Mouse (Mus musculus) liver, embryonic 16.5 days (tissue): ENCODE measurements around the gene Dydc2. TPM values are rescaled to one million over a fixed set of nuclear protein-coding genes. Genes with fewer than 3 reads are reported as not detected.

ENCODE experiments used
- ATAC-seq: fragments of 200-750 bp; cut with Nextera tagmentation; 2 replicates; pipeline ENCODE4 v1.8.0; 2017; ENCODE audit warnings: low read depth, mild to moderate bottlenecking, moderate number of reproducible peaks, moderate library complexity
- H3K27ac ChIP-seq: fragments of 300-500 bp; sonication (generic); 2 replicates; pipeline ENCODE4 v1.5.1; 2014; ENCODE audit warnings: mild to moderate bottlenecking, low read length
- H3K27me3 ChIP-seq: fragments of 300-500 bp; sonication (generic); 2 replicates; pipeline ENCODE4 v1.6.1; 2014; ENCODE audit warnings: low read depth, low read length, mixed read lengths; ENCODE audit not compliant: control insufficient read depth, insufficient read depth
- H3K36me3 ChIP-seq: fragments of 300-500 bp; sonication (generic); 2 replicates; pipeline ENCODE4 v1.6.1; 2014; ENCODE audit warnings: mild to moderate bottlenecking; ENCODE audit not compliant: control insufficient read depth, insufficient read depth
- H3K4me1 ChIP-seq: fragments of 300-500 bp; sonication (generic); 2 replicates; pipeline ENCODE4 v1.6.1; 2014; ENCODE audit warnings: low read depth, low read length, mixed read lengths; ENCODE audit not compliant: control insufficient read depth
- H3K4me2 ChIP-seq: fragments of 300-500 bp; sonication (generic); 2 replicates; pipeline ENCODE4 v1.6.1; 2014; ENCODE audit warnings: low read depth, low read length, mixed read lengths
- H3K4me3 ChIP-seq: fragments of 300-500 bp; sonication (generic); 2 replicates; pipeline ENCODE4 v1.5.1; 2014; ENCODE audit warnings: low read depth, mild to moderate bottlenecking, low read length
- H3K9ac ChIP-seq: fragments of 300-500 bp; sonication (generic); 2 replicates; pipeline ENCODE4 v1.6.1; 2014; ENCODE audit warnings: low read depth, low read length
- H3K9me3 ChIP-seq: fragments of 300-500 bp; sonication (generic); replicated peaks from 2 replicates; pipeline ENCODE4 v1.6.1; 2016; ENCODE audit warnings: low read length; ENCODE audit not compliant: control insufficient read depth
- WGBS: fragments of 180-500 bp; shearing (Covaris S2); extraction: QIAGEN DNeasy Blood & Tissue Kit; methylation state at CpG from one replicate; pipeline ENCODE4 v1.1.7; 2014; ENCODE audit not compliant: insufficient replicate concordance; 5-methylcytosine and 5-hydroxymethylcytosine counted together
- polyA plus RNA-seq: library from polyadenylated mRNA; unstranded; fragments of >200 nt; fragmentation: Nextera tagmentation; extraction: Ambion mirVana; gene quantifications from 2 replicates; pipeline ENCODE4 v1.2.1, GENCODE M21; 2015

The Dydc2 gene
- not detected in 2 replicates for polyA plus RNA-seq

GRCm38 (mm10) chr14:41069108-41069507 is at the start of gene Dydc2:
TSS of gene Dydc2 (minus strand) at chr14:41069208.
- H3K27me3 ChIP-seq = peaks cover 2% of the 10 kb centered on the region; the same call in 1 of the 2 replicates
- H3K4me1 ChIP-seq = no peaks in the 10 kb centered on the region; the same call in 1 of the 2 replicates
- H3K27ac ChIP-seq = no peak within 1 kb of the TSS
- no peak within 1 kb of the TSS for H3K9ac ChIP-seq
- no peak within 1 kb of the TSS for H3K4me2 ChIP-seq
- ATAC-seq = no peak
- no peaks in the 10 kb centered on the region for H3K36me3 ChIP-seq
- no peak within 1 kb of the TSS for H3K4me3 ChIP-seq
- H3K9me3 ChIP-seq = no peaks in the 10 kb centered on the region

- Histone ChIP-seq H3K9ac (no peak overlapping the region), H3K9me3 (no peaks in the 10 kb centered on the region), H3K4me1 (peaks cover 3% of the 10 kb centered on the region), H3K36me3 (no peaks in the 10 kb centered on the region), H3K27ac (no peak overlapping the region), H3K4me2 (no peak overlapping the region), H3K27me3 (no peaks in the 10 kb centered on the region), H3K4me3 (no peak overlapping the region)
- no peak for ATAC-seq
- WGBS = 67% methylated on average over 3 of the region's 3 CpGs
Measured at GRCm38 (mm10) chr14:41116271-41116670, 47.3 kb upstream of the Dydc2 start.

GRCm38 (mm10) chr14:41112944-41113343 is 43.9 kb upstream of the Dydc2 start:
- WGBS = 41% methylated on average over 4 of the region's 4 CpGs
- ATAC-seq = peak; percentile 85

GRCm38 (mm10) chr14:41111031-41111668 is 42.1 kb upstream of the Dydc2 start:
- Histone ChIP-seq H3K27me3 (no peaks in the 10 kb centered on the region), H3K4me1 (peaks cover 3% of the 10 kb centered on the region), H3K9me3 (no peaks in the 10 kb centered on the region), H3K9ac (no peak overlapping the region), H3K27ac (no peak overlapping the region), H3K4me3 (no peak overlapping the region), H3K4me2 (no peak overlapping the region), H3K36me3 (no peaks in the 10 kb centered on the region)
- peak; percentile 47; the same call in 1 of the 2 replicates for ATAC-seq
- 58% methylated on average over 7 of the region's 7 CpGs for WGBS

More at GRCm38 (mm10) chr14:41112944-41113343, 43.9 kb upstream of the Dydc2 start:
- no peak overlapping the region for H3K4me3 ChIP-seq
- no peaks in the 10 kb centered on the region for H3K9me3 ChIP-seq
- peaks cover 3% of the 10 kb centered on the region for H3K4me1 ChIP-seq
- no peak overlapping the region for H3K27ac ChIP-seq
- no peak overlapping the region for H3K9ac ChIP-seq
- H3K36me3 ChIP-seq = no peaks in the 10 kb centered on the region
- no peaks in the 10 kb centered on the region for H3K27me3 ChIP-seq
- no peak overlapping the region for H3K4me2 ChIP-seq

- Histone ChIP-seq H3K9ac (peak within 1 kb of the TSS; percentile 8; the same call in 1 of the 2 replicates), H3K27ac (peak within 1 kb of the TSS; percentile 54), H3K36me3 (no peaks in the 10 kb centered on the region), H3K9me3 (no peaks in the 10 kb centered on the region), H3K27me3 (no peaks in the 10 kb centered on the region), H3K4me3 (peak within 1 kb of the TSS; percentile 40), H3K4me2 (peak within 1 kb of the TSS; percentile 41), H3K4me1 (no peaks in the 10 kb centered on the region)
- ATAC-seq = peak; percentile 96
- WGBS = 47% methylated on average over 10 of the region's 10 CpGs
Measured at GRCm38 (mm10) chr14:41104853-41105444, 35.9 kb upstream of the Dydc2 start, which contains the start of gene Mat1a. TSS of gene Mat1a (plus strand) at chr14:41105035.

- ATAC-seq = no peak
- H3K27ac ChIP-seq = no peak overlapping the region
Measured at GRCm38 (mm10) chr14:41102269-41102668, 33.3 kb upstream of the Dydc2 start.

GRCm38 (mm10) chr14:41101242-41101641 is 32.2 kb upstream of the Dydc2 start:
- ATAC-seq = no peak
- no peaks in the 10 kb centered on the region for H3K27me3 ChIP-seq
- 58% methylated on average over 5 of the region's 5 CpGs for WGBS
- no peak overlapping the region for H3K4me3 ChIP-seq
- no peaks in the 10 kb centered on the region for H3K9me3 ChIP-seq
- no peaks in the 10 kb centered on the region for H3K4me1 ChIP-seq
- H3K36me3 ChIP-seq = no peaks in the 10 kb centered on the region
- H3K27ac ChIP-seq = no peak overlapping the region
- no peak overlapping the region for H3K9ac ChIP-seq
- no peak overlapping the region for H3K4me2 ChIP-seq

More at GRCm38 (mm10) chr14:41102269-41102668, 33.3 kb upstream of the Dydc2 start:
- Histone ChIP-seq H3K4me1 (no peaks in the 10 kb centered on the region), H3K36me3 (no peaks in the 10 kb centered on the region), H3K9me3 (no peaks in the 10 kb centered on the region), H3K9ac (no peak overlapping the region), H3K4me3 (no peak overlapping the region), H3K4me2 (no peak overlapping the region), H3K27me3 (no peaks in the 10 kb centered on the region)
- WGBS = 39% methylated on average over 2 of the region's 2 CpGs

- Histone ChIP-seq H3K27me3 (no peaks in the 10 kb centered on the region), H3K4me1 (no peaks in the 10 kb centered on the region), H3K36me3 (no peaks in the 10 kb centered on the region), H3K9me3 (no peaks in the 10 kb centered on the region), H3K27ac (no peak overlapping the region; the same call in 1 of the 2 replicates), H3K9ac (no peak overlapping the region), H3K4me2 (no peak overlapping the region), H3K4me3 (no peak overlapping the region)
- 34% methylated on average over 3 of the region's 3 CpGs for WGBS
- no peak for ATAC-seq
Measured at GRCm38 (mm10) chr14:41100712-41101111, 31.7 kb upstream of the Dydc2 start.

- H3K4me3 ChIP-seq = no peak overlapping the region
- no peak overlapping the region for H3K27ac ChIP-seq
- WGBS = 62% methylated on average over 1 of the region's 1 CpGs
- no peak for ATAC-seq
- no peak overlapping the region for H3K9ac ChIP-seq
- no peaks in the 10 kb centered on the region for H3K9me3 ChIP-seq
- H3K27me3 ChIP-seq = no peaks in the 10 kb centered on the region
- H3K4me1 ChIP-seq = no peaks in the 10 kb centered on the region
- H3K36me3 ChIP-seq = no peaks in the 10 kb centered on the region
- H3K4me2 ChIP-seq = no peak overlapping the region
Measured at GRCm38 (mm10) chr14:41098726-41099125, 29.7 kb upstream of the Dydc2 start.
